Mouse (Mus musculus) inflammation-experienced regulatory T-cells, adult 6 months (primary cell): ENCODE measurements around the gene Myh7. TPM values are rescaled to one million over a fixed set of nuclear protein-coding genes. Genes with fewer than 3 reads are reported as not detected.
"Not testable (repeated sequence)": the region's sequence is repeated elsewhere in the genome, so short reads cannot be mapped to it uniquely, and the experiment has no call there.

Source experiments
- ATAC-seq: one replicate; pipeline ENCODE4 v1.8.0; 2017
- polyA plus RNA-seq, 3 experiments: library from polyadenylated mRNA; unstranded; fragments of 100-300 nt; shearing (Covaris generic); gene quantifications; one replicate each; pipeline ENCODE4 v1.2.1; 2017

Gene Myh7
- polyA plus RNA-seq, 3 experiments from 2014 or later = not detected

DNA sequence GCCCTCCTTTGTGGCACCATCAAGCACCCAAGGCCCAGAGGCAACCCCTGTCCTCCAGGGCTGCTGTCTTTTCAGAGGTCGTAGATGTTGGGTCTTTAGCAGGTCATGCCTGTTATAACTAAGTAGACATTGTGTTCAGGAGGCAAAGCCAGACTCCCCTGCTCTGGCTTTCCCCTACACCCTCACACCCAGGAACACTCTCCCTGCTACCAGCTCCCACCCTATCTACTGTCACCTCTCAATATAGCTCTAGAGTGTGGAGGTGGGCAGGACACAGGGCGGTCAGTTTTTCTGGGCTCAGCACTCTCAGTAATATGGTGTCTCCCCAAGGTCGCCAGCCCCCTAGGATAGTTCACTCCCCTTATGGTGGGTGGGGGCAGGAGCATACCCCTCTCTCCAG lies 26.6 kb downstream of the Myh7 start:
- no peak for ATAC-seq

DNA sequence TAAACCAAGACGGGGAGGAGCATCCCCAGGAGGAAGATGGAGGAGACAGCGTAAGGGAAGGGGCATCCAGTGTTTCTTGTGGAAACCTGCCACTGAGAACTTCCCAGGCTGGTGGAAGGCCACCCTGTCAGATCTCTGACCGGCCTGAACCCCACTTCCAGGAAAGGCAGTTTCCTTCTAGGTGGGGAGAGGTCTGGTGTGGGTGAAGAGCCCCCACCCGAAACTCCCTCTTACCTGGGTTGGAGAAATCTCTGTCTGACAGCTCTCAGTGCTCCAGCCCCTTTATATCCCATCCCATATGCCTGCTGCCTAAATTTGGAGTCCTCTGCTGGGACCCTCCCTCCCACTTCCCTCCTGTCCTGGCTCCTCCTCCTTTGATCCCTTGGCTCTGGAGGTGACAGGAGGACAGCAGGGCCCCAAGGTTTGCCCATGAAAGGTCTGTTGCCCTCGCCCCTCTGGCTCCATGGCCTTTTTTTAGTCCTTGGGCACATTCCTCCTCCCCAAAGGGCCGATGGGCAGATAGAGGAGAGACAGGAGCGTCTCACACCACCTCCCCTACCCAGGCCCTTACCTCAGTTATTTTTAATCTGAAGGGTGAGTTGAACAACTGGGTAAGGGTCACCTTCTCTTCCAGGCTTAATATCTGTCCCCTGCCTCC lies 28.0 kb downstream of the Myh7 start, which contains the start of gene Myh6:
TSS of gene Myh6 (minus strand) at position 608 of the 658 bp plus-strand sequence.
- no peak for ATAC-seq

DNA sequence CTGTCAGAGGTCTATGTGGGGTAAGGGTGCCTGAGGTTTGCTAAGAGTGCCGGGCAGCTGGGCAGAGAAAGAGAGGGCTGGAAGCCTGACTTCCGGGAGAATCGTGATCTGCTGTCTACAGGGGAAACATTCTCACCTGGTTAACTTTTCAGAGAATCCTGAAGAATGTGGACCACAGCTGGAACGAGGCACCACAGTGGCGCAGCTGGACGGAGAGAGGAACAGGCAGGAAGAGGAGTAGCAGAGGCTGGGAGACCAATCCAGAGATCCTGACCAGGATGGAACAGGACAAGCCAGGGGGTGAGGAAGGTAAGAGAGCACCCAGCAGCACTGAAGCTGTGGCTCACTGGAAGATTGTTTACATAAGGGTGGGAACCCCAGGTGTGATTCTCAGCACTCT lies 28.8 kb downstream of the Myh7 start:
- no peak for ATAC-seq

DNA sequence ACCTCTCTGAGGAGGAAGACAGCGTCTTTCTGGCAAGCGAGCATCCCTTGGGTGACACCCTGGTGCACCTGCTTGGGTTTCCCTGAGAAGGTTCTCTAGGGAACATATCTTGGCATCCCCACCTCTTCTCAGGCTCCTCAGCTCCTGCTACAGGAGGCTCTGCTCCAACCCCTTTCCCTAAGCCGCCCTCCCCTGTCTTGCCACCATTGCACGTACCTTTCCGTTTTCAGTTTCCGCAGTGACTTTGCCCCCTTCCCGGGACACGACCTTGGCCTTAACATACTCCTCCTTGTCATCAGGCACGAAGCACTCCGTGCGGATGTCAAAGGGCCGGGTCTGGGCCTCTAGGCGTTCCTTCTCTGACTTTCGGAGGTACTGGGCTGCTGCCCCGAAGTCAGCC lies 29.4 kb downstream of the Myh7 start:
- ATAC-seq = no peak

DNA sequence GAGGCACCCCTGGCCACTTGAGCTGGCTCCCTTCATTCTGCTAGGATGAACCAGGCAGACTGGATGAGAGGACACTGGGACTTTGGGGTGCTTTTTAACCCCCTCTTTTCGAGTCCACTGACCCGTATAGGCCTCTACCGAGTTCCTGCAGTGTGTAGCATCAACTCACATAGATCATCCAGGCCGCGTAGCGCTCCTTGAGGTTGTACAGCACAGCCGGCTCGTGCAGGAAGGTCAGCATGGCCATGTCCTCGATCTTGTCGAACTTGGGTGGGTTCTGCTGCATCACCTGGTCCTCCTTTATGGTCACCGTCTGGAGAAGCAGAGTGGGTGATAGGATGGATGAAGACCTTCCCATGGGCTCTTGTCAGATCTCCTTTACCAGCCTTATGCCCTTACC lies 30.7 kb downstream of the Myh7 start:
- no peak for ATAC-seq

DNA sequence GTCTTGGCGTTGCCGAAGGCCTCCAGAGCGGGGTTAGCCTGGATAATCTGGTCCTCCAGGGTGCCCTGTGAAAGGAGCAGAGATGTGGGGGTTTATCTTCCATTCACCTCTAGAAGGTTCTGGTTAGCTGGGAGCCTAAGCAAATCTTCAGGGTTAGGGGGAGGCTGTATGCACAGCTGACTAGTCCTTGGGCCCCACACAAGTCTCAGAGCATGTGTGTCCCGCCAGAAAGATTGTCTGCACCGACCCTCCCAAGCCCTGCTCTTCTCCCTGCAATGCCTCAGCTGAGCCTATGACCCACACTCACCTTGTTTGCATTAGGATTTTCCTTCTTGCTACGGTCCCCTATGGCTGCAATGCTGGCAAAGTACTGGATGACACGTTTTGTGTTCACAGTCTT lies 31.7 kb downstream of the Myh7 start:
- no peak for ATAC-seq

DNA sequence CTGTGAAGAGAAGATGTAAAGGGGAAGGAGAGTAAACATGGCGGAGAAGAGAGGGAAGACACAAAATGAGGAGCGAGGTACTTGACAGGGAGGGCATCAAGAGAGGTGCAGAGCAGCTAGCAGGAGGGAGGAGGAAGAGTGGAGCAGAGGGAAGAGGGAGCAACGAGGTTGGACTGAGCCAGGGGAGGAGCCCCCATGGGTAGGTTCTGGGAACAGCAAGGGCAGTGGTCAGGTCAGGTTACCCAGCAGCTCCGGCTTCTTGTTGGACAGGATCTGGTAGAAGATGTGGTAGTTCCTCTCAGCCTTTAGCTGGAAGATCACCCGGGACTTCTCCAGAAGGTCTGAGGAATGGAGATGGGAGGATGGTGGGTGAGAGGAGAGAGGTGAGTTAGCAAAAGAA lies 32.9 kb downstream of the Myh7 start:
- no peak for ATAC-seq

DNA sequence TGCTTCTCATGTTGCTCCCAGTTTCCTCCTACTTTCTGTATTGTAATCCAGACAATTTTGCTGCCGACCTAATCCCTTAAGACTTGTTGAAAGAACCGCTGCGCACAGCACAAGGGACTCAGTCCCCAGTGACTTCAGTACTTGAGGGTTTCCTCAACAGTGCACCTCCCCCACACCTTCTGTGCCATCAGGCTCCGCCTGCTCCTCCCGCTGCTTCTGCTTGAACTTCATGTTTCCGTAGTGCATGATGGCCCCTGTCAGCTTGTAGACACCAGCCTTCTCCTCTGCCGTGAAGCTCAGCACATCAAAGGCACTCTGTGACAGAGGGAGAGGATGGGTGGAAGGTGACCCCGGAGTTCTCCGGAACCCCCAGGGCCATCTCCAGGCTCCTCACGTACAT lies 33.7 kb downstream of the Myh7 start:
- ATAC-seq = no peak

DNA sequence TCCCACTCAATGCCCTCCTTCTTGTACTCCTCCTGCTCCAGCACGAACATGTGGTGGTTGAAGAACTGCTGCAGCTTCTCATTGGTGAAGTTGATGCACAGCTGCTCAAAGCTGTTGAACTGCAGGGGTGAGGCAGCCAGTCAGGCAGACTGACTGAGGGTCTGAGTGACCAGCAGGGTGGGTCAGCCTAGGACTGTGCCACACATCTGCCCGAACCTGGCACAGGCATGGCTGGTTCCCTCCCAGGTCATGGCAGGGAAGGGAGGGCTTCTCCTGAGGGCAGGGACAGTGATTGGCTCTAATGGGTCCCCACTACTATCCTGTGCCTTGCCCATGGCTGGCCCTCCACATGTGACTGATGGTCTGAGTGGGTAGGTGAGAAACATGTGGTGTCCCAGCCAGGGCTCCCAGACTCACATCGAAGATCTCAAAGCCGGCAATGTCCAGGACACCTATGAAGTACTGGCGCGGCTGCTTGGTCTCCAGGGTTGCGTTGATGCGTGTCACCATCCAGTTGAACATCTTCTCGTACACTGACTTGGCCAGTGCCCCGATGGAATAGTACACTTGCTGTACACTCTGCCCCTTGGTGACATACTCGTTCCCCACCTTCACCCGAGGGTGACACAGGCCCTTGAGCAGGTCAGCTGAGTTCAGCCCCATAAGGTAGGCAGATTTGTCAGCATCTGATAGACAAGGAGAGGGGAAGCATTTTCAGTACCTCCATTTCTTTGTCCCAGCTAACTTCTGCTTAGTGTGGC lies 34.4 kb downstream of the Myh7 start:
- ATAC-seq = not testable (repeated sequence)

DNA sequence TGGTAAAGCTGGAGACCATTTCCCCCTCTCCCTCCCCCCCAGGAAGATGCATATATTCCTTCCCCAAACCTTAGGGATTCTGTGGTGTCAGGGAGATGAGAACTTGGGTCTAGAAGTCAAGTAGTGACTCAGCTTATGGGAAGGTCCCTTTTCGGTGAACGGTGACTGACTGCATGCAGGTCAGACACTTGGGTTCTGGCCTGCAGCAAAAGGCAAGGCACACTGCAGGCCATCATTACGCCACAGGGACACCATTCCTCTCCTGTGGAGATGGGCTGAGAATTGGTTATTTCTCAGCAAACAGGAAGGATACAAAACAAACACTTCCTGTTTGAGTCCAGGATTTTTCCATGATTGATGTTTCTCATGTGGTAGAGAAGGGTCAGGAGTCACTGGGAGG lies 35.2 kb downstream of the Myh7 start:
- no peak for ATAC-seq

DNA sequence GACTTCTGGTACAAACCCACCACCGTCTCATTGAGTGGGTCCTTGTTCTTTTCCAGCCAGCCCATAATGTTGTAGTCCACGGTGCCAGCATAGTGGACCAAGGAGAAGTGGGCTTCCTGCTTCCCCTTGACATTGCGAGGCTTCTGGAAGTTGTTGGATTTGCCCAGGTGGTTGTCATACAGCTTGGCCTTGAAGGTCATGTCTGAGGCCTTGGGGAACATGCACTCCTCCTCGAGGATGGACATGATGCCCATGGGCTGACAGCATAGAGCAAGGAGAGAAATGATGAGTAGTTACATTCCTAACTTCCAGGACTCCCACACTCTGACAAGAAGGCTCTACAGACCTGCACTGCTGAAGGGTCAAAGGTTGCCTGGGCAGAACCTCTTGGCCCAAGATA lies 35.9 kb downstream of the Myh7 start:
- no peak for ATAC-seq

DNA sequence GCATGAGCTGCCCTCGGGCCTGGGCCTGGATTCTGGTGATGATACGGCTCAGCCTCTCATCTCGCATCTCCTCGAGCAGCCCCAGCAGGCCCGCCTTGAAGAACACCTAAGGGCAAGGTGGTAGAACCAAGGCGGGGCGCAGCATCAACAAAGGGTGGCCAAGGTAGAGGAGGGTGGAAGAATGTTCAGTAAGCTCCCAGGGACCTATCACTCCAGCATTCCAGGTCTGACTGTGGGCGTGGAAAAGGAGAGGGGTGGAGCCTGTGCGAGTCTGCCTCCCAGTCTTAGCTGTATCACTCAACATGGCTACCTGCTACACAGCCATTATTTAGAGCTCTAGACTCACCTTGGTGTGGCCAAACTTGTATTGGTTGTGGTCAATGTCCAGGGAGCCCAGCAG lies 37.9 kb downstream of the Myh7 start:
- no peak for ATAC-seq

DNA sequence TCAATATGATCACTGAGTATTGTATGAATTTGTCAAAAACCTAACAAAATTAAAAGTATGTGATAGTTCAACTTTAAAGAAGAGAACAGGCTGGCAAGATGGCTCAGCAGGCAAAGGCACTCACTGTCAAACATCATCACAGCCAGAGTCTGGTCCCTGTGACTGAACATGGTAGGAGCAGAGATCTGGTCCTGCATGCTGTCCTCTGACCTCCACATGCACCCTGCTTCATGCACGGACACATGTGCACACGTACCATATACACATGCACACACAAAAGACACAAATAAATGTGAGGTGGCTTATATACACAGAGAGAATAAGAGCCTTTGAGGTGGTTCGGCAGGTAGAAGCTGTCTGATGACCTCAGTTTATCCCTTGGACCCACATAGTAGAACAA lies 38.9 kb downstream of the Myh7 start:
- no peak for ATAC-seq

DNA sequence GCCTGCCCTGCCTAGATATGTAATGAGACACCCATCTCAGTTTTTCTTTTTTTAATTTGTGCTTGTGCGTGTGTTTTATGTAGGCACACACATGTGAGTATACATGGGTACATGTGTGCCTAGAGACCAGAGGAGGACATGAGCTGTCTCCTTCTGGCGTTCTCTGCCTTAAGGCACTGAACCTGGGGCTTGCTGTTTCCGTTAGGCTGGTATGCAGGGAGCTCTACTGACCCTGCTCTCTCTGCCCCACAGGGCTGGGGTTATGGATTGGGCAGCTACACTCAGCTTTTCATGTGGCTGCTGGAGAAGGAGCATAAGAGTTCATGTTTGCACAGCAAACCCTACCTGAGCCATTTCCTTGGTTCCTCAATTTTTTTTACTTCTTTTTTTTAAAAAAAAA lies 40.0 kb downstream of the Myh7 start:
- ATAC-seq = no peak

DNA sequence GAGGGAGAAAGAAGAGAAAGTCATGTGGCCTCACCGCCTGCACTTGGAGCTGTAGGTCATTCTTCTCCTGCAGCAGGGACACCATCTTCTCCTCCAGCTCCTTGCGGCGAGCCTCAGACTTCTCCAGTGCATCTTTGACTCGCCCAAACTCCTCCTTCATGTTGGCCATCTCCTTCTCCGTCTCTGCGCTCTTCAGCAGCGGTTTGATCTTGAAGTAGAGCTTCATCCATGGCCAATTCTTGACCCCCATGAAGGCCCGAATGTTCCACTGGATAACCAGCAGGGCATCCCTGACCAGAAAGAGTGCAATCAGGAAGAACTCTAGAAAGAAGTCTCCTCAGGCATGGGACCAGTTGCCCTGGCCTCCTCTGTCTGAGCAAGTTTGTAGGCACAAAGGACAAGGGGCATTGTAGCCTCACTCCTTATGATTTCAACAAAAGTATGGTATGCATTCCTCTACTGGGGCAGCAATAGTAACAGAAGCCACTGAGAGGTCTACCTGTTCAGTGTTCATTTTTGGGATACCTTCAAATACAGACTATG lies 40.7 kb downstream of the Myh7 start:
- ATAC-seq = no peak

DNA sequence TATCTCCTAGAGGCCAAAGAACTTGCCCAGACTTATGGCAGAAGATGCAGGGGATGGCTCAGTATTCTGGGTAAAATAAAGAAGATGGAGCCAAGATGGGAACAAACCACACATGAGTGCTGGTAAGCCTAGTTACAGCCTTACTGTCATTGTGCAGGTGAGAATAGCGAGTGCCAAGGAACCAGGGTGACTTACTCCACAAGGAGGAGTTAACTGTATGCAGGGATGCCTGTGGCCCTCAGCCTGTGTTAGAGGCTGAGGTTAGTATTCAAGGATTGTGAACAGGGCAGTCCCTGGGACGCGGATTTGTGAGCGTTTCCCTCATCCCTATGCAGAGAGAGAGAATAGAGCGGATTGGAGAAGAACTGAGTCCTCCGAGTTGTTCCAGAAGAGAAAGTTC lies 42.8 kb downstream of the Myh7 start:
- no peak for ATAC-seq

DNA sequence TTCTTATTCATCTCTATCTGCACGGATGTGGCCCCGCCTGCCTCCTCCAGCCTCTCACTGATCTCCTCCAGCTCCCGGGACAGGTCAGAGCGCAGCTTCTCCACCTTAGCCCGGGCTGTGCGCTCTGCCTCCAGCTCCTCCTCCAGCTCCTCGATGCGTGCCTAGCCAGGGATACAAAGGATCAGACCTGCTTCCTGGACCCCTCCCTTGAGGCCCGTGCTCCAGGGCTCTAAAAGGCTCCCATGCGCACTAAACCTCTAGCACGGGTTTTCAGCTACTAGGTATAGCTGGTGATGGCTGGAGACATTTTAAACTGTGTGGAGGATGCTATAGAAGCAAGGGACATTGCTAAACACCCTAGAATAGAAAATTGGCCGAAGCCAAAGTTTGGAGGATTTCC lies 43.9 kb downstream of the Myh7 start:
- no peak for ATAC-seq

DNA sequence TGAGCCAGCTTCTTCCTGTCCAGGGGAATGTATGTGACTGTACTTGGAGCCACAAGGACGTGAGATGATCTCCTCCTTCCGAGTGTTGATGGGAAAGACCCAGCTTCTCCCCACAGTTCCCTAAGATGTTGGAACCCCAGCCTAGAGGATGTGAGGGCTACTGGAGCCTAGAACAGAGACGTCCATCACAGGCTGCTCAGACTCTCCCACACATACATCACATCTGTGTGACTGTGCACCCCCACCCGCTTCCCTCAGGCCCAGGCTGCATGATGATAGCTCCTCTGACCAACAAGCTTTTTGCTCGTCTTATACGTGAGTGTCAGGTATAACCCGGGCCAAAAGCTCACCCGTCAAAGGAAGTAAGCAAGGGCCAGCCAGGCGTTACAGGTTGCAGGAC lies 45.6 kb downstream of the Myh7 start:
- no peak for ATAC-seq

DNA sequence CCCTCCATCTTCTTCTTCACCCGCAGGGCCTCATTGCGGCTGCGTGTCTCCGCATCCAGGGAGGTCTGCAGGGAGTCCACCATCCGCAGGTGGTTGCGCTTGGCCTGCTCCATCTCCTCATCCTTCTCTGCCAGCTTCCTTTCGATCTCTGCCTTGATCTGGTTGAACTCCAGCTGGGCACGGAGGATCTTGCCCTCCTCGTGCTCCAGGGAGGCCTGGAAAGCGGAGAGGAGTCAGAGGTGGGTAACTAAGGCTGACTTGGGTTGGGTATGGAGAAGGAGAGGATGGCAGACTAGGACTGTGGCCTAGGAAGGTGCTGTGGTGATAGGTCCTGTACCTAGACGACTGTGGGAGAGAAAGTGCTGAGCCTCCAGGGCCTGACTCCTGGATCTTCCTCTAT lies 47.4 kb downstream of the Myh7 start:
- not testable (repeated sequence) for ATAC-seq

DNA sequence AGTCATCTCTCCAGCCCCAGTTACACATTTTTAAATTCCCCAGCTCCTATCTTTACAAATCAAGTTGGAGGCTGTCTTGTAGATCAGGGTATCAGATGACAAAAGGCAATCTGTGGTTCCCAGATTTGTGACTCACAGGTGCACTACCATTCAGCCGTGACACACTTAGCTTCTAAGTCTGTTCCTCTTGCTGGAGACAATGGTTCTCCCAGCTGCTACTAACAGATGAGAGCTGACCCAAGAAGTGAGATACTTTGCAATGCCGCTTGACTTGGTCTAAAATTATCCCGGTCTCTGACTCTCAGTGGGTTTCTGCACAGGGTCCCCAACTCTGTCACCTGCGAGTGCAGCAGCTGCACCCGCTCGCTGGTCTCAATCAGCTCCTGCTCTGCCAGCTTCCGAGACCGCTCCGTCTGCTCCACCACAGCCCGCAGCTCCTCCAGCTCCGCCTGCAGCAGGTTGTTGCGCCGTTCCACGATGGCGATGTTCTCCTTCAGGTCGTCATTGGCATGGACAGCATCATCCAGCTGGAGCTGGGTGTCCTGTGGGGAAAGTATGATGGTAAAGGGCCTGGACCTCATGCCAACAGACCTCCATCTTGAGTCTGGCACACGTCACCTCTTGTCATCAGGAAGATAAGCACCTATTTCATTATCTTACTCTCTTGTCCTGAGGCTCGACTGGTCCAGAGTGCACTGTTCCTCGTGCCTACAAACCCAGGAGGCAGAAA lies 48.3 kb downstream of the Myh7 start:
- no peak for ATAC-seq

DNA sequence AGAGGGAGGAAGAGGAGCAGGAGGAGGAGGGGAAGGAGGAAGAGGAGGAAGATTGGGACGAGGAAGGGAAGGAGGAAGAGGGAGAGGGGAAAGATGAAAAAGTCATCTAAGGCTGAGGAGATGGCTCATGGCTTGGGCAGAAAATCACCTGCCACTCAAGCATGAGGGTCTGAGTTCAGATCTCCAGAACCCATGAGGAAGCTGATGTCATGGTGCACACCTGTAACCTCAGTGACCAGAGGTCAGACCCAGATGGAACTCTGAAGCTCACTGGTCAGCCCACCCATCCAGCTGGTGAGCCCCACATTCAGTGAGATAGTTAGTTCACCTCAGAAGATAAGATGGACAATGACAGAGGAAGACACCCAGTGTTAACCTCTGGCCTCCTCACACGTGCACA lies 49.5 kb downstream of the Myh7 start:
- no peak for ATAC-seq

DNA sequence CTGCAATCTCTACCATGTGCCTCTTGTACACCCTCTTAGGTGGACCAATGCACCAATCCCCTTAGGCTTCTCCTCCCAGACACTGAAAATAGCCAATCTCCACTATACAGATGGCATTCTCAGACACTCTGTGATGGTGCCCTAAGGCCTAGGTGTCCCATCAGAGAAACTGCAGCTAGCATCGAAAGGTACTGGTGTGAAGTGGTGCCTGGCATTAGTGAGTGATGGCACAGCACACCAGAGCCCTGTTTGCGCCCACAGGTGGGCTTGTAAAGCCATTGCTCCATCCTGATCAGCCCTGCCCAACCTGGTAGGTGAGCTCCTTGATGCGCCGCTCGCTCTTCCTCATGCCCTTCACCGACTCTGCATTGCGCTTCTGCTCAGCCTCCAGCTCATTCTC lies 50.5 kb downstream of the Myh7 start:
- no peak for ATAC-seq

DNA sequence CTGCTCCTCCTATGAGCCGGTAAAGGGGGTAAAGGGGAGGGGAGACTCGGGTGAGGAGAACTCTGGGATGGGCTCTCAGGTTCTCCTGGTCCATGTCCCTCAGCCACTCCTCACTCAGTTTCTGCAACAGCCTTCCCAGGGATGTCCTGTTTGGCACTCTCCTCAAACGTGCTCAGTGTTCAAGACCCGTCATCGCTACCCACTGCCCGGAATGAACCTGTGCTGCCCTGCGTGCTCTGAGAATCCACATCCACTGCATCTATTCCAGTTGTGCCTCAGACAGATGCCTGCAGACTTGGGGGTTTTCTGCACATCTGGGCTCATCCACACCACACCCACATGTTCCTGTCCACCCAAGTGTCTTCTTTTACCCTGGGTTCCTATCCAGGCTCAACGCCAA lies 51.9 kb downstream of the Myh7 start:
- no peak for ATAC-seq
